Mouse (Mus musculus): ENCODE measurements around the gene Fam76a. TPM values are rescaled to one million over a fixed set of nuclear protein-coding genes. Genes with fewer than 3 reads are reported as not detected.

Gene Fam76a
- total and polyA plus RNA-seq, 3 experiments: 10.3 to 11.5 (median 10.8) TPM

GRCm38 (mm10) chr4:132898197-132898596 lies 24.2 kb downstream of the Fam76a start:
- Histone ChIP-seq H3K9me3 (replicated peaks; ENCODE audit: low read length) (no peaks in the 10 kb centered on the region), H3K36me3 (replicated peaks in 1 of 2; ENCODE audit: control insufficient read depth in 1 of 2, insufficient read depth in 1 of 2, low read length in 1 of 2) (peaks cover 9 to 15% of the 10 kb centered on the region in 2 experiments), H3K4me1 (ENCODE audit: control insufficient read depth in 1 of 2, insufficient read depth in 2 of 2) (peaks cover 5 to 9% of the 10 kb centered on the region in 2 experiments; a peak in 3 of 4 replicates), H3K4me3 (replicated peaks in 1 of 3; ENCODE audit: low read depth in 2 of 3, low read length in 2 of 3, poor library complexity in 1 of 3) (peak overlapping the region in 1 of 3 experiments; percentile 3), H3K27me3 (replicated peaks) (no peaks in the 10 kb centered on the region), H3K27ac (ENCODE audit: insufficient read depth, low read depth) (no peak overlapping the region), H3K79me2 (replicated peaks; ENCODE audit: control insufficient read depth, extremely low read depth, insufficient read depth, poor library complexity, severe bottlenecking) (no peaks in the 10 kb centered on the region), H3K9ac (ENCODE audit: insufficient read depth, low read depth) (no peak overlapping the region), H3K4me2 (ENCODE audit: insufficient read depth, low read depth, poor library complexity, severe bottlenecking) (peak overlapping the region; percentile 9; the same call in 1 of the 2 replicates)
- TF ChIP-seq MXI1 (IDR thresholded peaks at IDR 0.05; ENCODE audit: low read depth, low read length) (no peak), NRF1 (IDR thresholded peaks at IDR 0.05; ENCODE audit: low read depth, low read length) (0 out of 2 replicates have a peak, but pooled peaks have one; percentile 24), KAT2A (IDR thresholded peaks at IDR 0.05; ENCODE audit: insufficient replicate concordance, low read length) (no peak), JUN (IDR thresholded peaks at IDR 0.05; ENCODE audit: insufficient read depth, low read depth, low read length) (no peak), BHLHE40 (IDR thresholded peaks at IDR 0.05; ENCODE audit: low read depth, low read length) (0 out of 2 replicates have a peak, but pooled peaks have one; percentile 19), NELFE (IDR thresholded peaks at IDR 0.05; ENCODE audit: low read depth, low read length) (no peak), USF2 (conservative IDR thresholded peaks at IDR 0.05; ENCODE audit: low read depth, low read length) (no peak), RCOR1 (conservative IDR thresholded peaks at IDR 0.05; ENCODE audit: low read depth, low read length) (no peak), ZNF384 (IDR thresholded peaks at IDR 0.05; ENCODE audit: low read depth, low read length) (peak; percentile 77), IRF4 (IDR thresholded peaks at IDR 0.05; ENCODE audit: low read depth, low read length) (no peak), USF1 (IDR thresholded peaks at IDR 0.05; ENCODE audit: low read depth, low read length) (no peak), MAFK (IDR thresholded peaks at IDR 0.05; ENCODE audit: insufficient replicate concordance, low read length) (no peak)
- in situ Hi-C loops (cut with MboI; ENCODE audit: low pct_ligation_motif_present, low pct_unique_long_range_greater_than_20kb, low sequenced_read_pairs) (no loop called here), dilution Hi-C loops (cut with MboI; ENCODE audit: extremely low pct_ligation_motif_present, extremely low pct_unique_long_range_greater_than_20kb, low sequenced_read_pairs) (no loop called here)
- no peak for DNase-seq (ENCODE audit: extremely low read depth)

DNA sequence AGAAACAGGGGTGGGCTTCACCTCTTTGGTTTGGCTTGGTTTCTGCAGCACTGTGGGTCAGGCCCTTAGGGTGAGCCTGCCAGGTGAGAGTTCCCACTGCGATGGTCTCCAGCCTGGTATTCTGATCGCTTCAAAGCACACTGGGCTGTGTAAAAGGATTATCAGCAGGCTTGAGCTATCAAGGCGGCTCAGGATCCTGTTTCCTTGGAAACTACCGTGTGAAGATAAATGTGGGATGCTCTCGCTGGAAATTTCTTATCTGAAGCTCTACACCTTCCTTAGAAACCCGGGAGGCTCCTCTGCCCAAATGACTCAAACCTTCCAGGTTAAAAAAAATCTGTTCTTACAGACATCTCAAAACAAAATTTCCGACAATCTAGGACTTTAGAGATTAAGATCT lies 28.0 kb downstream of the Fam76a start:
- Histone ChIP-seq H3K4me3 (replicated peaks in 1 of 3; ENCODE audit: low read depth in 2 of 3, low read length in 2 of 3, poor library complexity in 1 of 3) (no peak overlapping the region), H3K79me2 (replicated peaks; ENCODE audit: control insufficient read depth, extremely low read depth, insufficient read depth, poor library complexity, severe bottlenecking) (no peaks in the 10 kb centered on the region), H3K4me2 (ENCODE audit: insufficient read depth, low read depth, poor library complexity, severe bottlenecking) (no peak overlapping the region), H3K27ac (ENCODE audit: insufficient read depth, low read depth) (no peak overlapping the region), H3K9ac (ENCODE audit: insufficient read depth, low read depth) (no peak overlapping the region), H3K36me3 (replicated peaks in 1 of 2; ENCODE audit: control insufficient read depth in 1 of 2, insufficient read depth in 1 of 2, low read length in 1 of 2) (no peaks in the 10 kb centered on the region), H3K27me3 (replicated peaks) (no peaks in the 10 kb centered on the region), H3K4me1 (ENCODE audit: control insufficient read depth in 1 of 2, insufficient read depth in 2 of 2) (peaks cover 5 to 9% of the 10 kb centered on the region in 2 experiments; a peak in 3 of 4 replicates), H3K9me3 (replicated peaks; ENCODE audit: low read length) (no peaks in the 10 kb centered on the region)
- in situ Hi-C loops (cut with MboI; ENCODE audit: low pct_ligation_motif_present, low pct_unique_long_range_greater_than_20kb, low sequenced_read_pairs): no loop called here
- dilution Hi-C loops (cut with MboI; ENCODE audit: extremely low pct_ligation_motif_present, extremely low pct_unique_long_range_greater_than_20kb, low sequenced_read_pairs): no loop called here
- TF ChIP-seq MAFK (IDR thresholded peaks at IDR 0.05; ENCODE audit: insufficient replicate concordance, low read length) (no peak), ELF1 (IDR thresholded peaks at IDR 0.05; ENCODE audit: low read depth, low read length) (no peak), JUN (IDR thresholded peaks at IDR 0.05; ENCODE audit: insufficient read depth, low read depth, low read length) (no peak), EP300 (IDR thresholded peaks at IDR 0.05; ENCODE audit: low read length) (no peak), MAX (IDR thresholded peaks at IDR 0.05; ENCODE audit: low read length) (no peak), USF1 (IDR thresholded peaks at IDR 0.05; ENCODE audit: low read depth, low read length) (no peak), ZNF384 (IDR thresholded peaks at IDR 0.05; ENCODE audit: low read depth, low read length) (no peak), ZKSCAN1 (IDR thresholded peaks at IDR 0.05; ENCODE audit: borderline replicate concordance, low read depth, low read length) (no peak), MXI1 (IDR thresholded peaks at IDR 0.05; ENCODE audit: low read depth, low read length) (no peak), MYC (IDR thresholded peaks at IDR 0.05; ENCODE audit: low read depth, low read length) (no peak), RAD21 (IDR thresholded peaks at IDR 0.05; ENCODE audit: low read depth, low read length) (no peak), SIN3A (IDR thresholded peaks at IDR 0.05; ENCODE audit: low read length) (no peak)
- DNase-seq (ENCODE audit: extremely low read depth): no peak

All from CH12.LX (cell line).